Mouse (Mus musculus) heart, embryonic 14.5 days (tissue): ENCODE data around the gene Grk6. TPM values are rescaled to one million over a fixed set of nuclear protein-coding genes. Genes with fewer than 3 reads are reported as not detected.

ENCODE experiments used
- ATAC-seq: fragments of 200-750 bp; cut with Nextera tagmentation; 2 replicates; pipeline ENCODE4 v1.8.0; 2017; ENCODE audit warnings: low read depth, moderate TSS enrichment; ENCODE audit not compliant: insufficient number of reproducible peaks, insufficient read depth, low FRiP score
- H3K27ac ChIP-seq, 2 experiments: fragments of 200-500 bp in 1 of 2; fragments of 300-500 bp in 1 of 2; sonication (generic) in 1 of 2; replicated peaks in 1 of 2; 2 replicates each; pipeline ENCODE4 v1.5.1; 2012 to 2014; ENCODE audit warnings: low read depth in 2 of 2, low read length in 2 of 2, control low read depth in 1 of 2, mild to moderate bottlenecking in 1 of 2, mixed read lengths in 1 of 2; ENCODE audit not compliant: control insufficient read depth in 1 of 2, insufficient read depth in 1 of 2
- H3K27me3 ChIP-seq: fragments of 300-500 bp; sonication (generic); 2 replicates; pipeline ENCODE4 v1.6.1; 2014; ENCODE audit warnings: mild to moderate bottlenecking, low read length, control low read depth; ENCODE audit not compliant: control insufficient read depth, insufficient read depth
- H3K36me3 ChIP-seq: fragments of 300-500 bp; sonication (generic); 2 replicates; pipeline ENCODE4 v1.6.1; 2014; ENCODE audit warnings: mild to moderate bottlenecking, control low read depth, low read length, mixed read lengths; ENCODE audit not compliant: control insufficient read depth, insufficient read depth
- H3K4me1 ChIP-seq, 2 experiments: fragments of 200-500 bp in 1 of 2; fragments of 300-500 bp in 1 of 2; sonication (generic) in 1 of 2; 2 replicates each; pipeline ENCODE4 v1.6.1; 2012 to 2014; ENCODE audit warnings: low read length in 2 of 2, control low read depth in 1 of 2, mixed read lengths in 1 of 2; ENCODE audit not compliant: control insufficient read depth in 2 of 2, insufficient read depth in 2 of 2
- H3K4me2 ChIP-seq: fragments of 300-500 bp; sonication (generic); 2 replicates; pipeline ENCODE4 v1.6.1; 2014; ENCODE audit warnings: mild to moderate bottlenecking, low read length
- H3K4me3 ChIP-seq, 2 experiments: fragments of 200-500 bp in 1 of 2; fragments of 300-500 bp in 1 of 2; sonication (generic) in 1 of 2; 2 replicates each; pipeline ENCODE4 v1.5.1; 2012 to 2014; ENCODE audit warnings: low read length in 2 of 2, mild to moderate bottlenecking in 2 of 2, control low read depth in 1 of 2, low read depth in 1 of 2, moderate library complexity in 1 of 2; ENCODE audit not compliant: control insufficient read depth in 1 of 2, insufficient read depth in 1 of 2
- H3K9ac ChIP-seq: fragments of 300-500 bp; sonication (generic); 2 replicates; pipeline ENCODE4 v1.6.1; 2014; ENCODE audit warnings: mild to moderate bottlenecking, low read length
- H3K9me3 ChIP-seq: fragments of 300-500 bp; sonication (generic); 2 replicates; pipeline ENCODE4 v1.6.1; 2016; ENCODE audit warnings: low read length, control low read depth; ENCODE audit not compliant: control insufficient read depth
- WGBS: fragments of 180-500 bp; shearing (Covaris S2); extraction: QIAGEN DNeasy Blood & Tissue Kit; methylation state at CpG from one replicate; pipeline ENCODE4 v1.1.7; 2014; 5-methylcytosine and 5-hydroxymethylcytosine counted together
- polyA plus RNA-seq: library from polyadenylated mRNA; unstranded; fragments of >200 nt; fragmentation: Nextera tagmentation; extraction: Ambion mirVana; gene quantifications from 2 replicates; pipeline ENCODE4 v1.2.1, GENCODE M21; 2014

Gene Grk6
- 20.6 and 23.6 TPM in 2 replicates for polyA plus RNA-seq

DNA sequence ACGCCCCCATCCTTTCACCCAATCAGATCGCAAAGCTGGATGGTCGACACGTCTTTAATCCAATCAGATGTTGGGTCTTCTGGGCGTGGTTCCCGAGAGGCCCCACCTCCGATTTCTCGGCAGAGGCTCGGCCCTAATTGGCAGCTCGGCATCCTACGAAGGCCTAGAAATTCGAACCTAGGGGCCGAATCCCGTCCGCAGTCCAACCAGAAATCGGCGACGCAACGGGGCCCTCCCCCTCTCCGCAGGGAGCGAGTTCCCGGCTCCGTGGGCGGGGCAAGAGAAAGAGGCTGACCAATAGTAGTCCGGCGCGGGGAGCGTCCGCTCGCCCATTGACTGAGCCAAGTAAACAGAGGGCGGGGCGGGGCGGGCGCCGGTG, at the start of gene Grk6:
TSS of gene Grk6 (plus strand) at position 136 of the 379 bp plus-strand sequence.
- H3K9me3 ChIP-seq: no peaks in the 10 kb centered on the region
- H3K9ac ChIP-seq: peak within 1 kb of the TSS; percentile 94
- H3K27me3 ChIP-seq: no peaks in the 10 kb centered on the region
- peak within 1 kb of the TSS; percentile 93 to 99 for H3K27ac ChIP-seq
- H3K36me3 ChIP-seq: peaks cover 4% of the 10 kb centered on the region; the same call in 1 of the 2 replicates
- H3K4me2 ChIP-seq: peak within 1 kb of the TSS; percentile 89
- peak; percentile 97 for ATAC-seq
- peaks cover 4 to 26% of the 10 kb centered on the region in 2 experiments for H3K4me1 ChIP-seq
- WGBS: under 1% methylated on average over 34 of the region's 35 CpGs
- peak within 1 kb of the TSS; percentile 78 to 95 for H3K4me3 ChIP-seq

DNA sequence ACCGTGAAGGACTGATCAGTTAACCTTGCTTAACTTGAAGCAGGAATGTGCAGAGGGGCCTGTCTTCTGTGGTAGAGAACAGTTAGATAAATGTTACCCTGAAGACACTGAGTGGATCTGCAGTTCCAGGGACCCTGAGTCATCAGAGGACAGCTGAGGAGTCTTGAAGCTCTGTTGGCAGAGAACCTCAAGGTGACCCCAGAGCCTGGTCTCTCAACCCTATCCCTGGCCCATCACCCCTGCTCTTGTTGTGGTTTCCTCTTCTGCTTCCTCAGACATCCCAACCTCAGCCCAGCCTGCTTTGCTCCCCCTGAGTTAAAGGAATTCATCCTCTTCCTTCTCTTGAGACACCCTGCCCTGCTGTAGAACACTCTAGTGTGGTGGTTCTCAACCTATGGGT, 46.8 kb upstream of the Grk6 start, which contains the start of gene Slc34a1:
TSS of gene Slc34a1 (plus strand) at position 100 of the 400 bp plus-strand sequence.
- H3K36me3 ChIP-seq: no peaks in the 10 kb centered on the region
- no peak within 1 kb of the TSS for H3K4me2 ChIP-seq
- H3K9me3 ChIP-seq: no peaks in the 10 kb centered on the region
- no peak within 1 kb of the TSS for H3K27ac ChIP-seq
- no peak for ATAC-seq
- H3K9ac ChIP-seq: no peak within 1 kb of the TSS
- H3K4me3 ChIP-seq: no peak within 1 kb of the TSS
- no peaks in the 10 kb centered on the region for H3K4me1 ChIP-seq
- WGBS: 62% methylated on average over 1 of the region's 1 CpGs
- peaks cover 34% of the 10 kb centered on the region for H3K27me3 ChIP-seq

DNA sequence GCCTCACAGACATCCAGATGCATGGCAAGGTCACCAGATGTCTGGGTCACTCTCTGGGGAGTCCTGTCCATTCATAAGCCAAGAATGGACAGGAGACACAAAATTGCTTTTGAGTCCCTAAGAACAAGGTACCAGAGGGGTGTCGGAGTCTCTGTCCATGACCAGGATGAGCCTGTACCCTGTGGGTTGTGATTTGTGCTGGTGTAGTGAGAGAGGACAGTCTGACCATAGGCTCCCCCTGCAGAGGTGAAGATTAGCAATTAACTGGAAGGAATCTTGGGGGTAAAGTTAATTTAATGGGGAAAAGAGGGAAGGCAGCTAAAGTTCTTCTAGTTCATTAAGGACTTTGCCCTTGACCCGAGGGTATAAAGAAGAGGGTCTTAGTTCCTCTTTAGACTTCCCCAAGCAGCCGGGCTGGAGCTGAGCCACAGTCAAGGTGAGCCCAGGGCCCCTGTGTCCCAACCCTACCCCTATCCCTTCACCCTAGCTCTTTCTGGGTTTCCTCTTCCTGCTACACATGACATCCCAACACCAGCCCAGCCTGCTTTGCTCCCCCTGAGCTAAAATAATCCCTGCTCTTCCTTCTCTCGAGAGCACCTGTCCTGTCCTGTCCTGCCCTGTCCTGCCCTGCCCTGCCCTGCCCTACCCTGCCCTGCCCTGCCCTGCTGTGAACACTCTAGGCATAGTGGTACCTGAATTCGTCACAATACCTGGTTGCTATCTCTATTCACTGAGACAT, 45.4 kb upstream of the Grk6 start:
- no peak overlapping the region for H3K4me2 ChIP-seq
- peaks cover 45% of the 10 kb centered on the region for H3K27me3 ChIP-seq
- H3K4me3 ChIP-seq: no peak overlapping the region
- no peak for ATAC-seq
- no peak overlapping the region for H3K9ac ChIP-seq
- H3K4me1 ChIP-seq: no peaks in the 10 kb centered on the region
- H3K9me3 ChIP-seq: no peaks in the 10 kb centered on the region
- H3K27ac ChIP-seq: no peak overlapping the region
- H3K36me3 ChIP-seq: no peaks in the 10 kb centered on the region
- 47% methylated on average over 5 of the region's 5 CpGs for WGBS

DNA sequence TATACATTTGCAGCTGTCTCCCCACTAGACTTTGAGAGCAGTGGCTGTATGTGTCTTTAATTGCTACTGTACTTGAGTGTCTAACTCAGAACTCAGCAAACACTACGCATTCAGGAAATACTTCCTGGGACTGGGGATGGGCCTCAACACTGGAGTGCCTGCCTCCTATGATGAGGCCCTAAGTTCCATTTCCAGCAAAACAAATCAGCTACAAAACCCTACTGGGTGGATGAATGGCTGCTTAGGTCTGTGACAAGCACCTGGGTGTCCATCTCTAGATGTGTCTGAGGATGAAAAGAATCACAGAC, 44.9 kb upstream of the Grk6 start:
- Histone ChIP-seq H3K4me3 (no peak overlapping the region), H3K4me2 (no peak overlapping the region), H3K27ac (no peak overlapping the region), H3K4me1 (no peaks in the 10 kb centered on the region), H3K27me3 (peaks cover 43% of the 10 kb centered on the region), H3K9me3 (no peaks in the 10 kb centered on the region), H3K36me3 (no peaks in the 10 kb centered on the region), H3K9ac (no peak overlapping the region)
- no peak for ATAC-seq
- 73% methylated on average over 1 of the region's 1 CpGs for WGBS

DNA sequence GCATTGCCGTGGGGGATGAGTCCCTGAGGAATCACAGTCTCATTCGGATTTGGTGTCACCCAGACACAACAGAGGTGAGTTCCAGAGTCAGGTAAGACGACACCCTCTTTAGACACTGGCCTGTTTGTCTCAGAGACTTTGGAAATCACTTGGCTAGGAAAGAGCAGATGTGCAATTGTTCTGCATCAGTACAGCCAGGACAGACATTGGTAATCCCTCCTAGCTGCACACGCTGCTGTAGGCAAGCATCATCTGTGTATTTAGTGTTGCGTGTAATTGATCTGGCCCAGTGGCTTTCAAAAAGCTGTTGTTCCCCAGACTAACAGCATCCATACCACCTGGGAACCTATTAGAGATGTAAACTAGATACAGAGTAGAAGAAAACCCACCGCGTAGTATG, 41.6 kb upstream of the Grk6 start:
- H3K4me1 ChIP-seq: no peaks in the 10 kb centered on the region
- 75% methylated on average over 7 of the region's 7 CpGs for WGBS
- no peaks in the 10 kb centered on the region for H3K36me3 ChIP-seq
- no peak overlapping the region for H3K4me2 ChIP-seq
- H3K9ac ChIP-seq: no peak overlapping the region
- no peaks in the 10 kb centered on the region for H3K9me3 ChIP-seq
- H3K4me3 ChIP-seq: no peak overlapping the region
- H3K27ac ChIP-seq: no peak overlapping the region
- H3K27me3 ChIP-seq: peaks cover 47% of the 10 kb centered on the region
- ATAC-seq: no peak

DNA sequence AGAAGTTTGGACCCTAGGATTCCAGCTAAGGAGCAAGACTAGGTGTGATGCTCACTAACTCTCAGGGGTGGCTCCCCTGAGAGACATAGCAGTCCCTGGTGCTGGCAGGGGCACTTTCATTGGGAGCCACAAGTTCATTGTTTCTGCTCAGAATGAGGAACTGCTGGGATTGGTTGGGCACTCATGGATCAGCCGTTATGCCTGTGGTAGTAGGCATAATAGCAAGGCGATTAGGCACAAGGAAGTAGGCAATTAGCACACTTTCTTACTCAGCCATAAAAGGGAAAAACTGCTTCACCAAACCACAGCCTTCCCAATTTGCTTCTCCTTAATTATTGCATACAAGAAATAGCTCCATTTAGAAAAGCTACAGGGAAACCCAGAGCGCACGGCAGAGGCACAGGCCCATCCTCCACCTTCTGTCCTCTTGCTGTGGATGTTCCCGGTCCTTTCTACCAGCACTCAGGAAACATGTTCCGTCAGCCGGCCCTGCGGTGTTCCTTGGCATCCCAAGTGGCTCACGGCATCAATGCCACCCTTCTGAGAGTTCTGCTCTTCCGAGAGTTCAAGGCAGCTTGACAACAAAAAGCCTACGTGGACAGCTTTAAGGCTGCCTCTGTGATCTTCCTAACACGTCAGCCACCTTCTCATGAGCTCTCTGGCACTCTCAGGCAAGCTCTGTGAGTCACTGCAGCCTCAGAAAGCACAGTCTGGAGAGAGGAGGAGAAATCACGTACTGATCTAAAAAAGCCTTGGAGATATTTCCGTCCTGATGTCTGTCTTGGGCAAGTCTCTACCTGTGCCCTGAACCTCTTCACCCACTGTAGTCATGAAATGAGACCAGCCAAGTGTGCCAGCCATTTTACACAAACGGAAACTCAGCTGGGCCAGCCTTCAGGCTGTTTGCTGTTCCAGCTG, 40.7 kb upstream of the Grk6 start:
- Histone ChIP-seq H3K9ac (no peak overlapping the region), H3K9me3 (no peaks in the 10 kb centered on the region), H3K27me3 (peaks cover 43% of the 10 kb centered on the region)

DNA sequence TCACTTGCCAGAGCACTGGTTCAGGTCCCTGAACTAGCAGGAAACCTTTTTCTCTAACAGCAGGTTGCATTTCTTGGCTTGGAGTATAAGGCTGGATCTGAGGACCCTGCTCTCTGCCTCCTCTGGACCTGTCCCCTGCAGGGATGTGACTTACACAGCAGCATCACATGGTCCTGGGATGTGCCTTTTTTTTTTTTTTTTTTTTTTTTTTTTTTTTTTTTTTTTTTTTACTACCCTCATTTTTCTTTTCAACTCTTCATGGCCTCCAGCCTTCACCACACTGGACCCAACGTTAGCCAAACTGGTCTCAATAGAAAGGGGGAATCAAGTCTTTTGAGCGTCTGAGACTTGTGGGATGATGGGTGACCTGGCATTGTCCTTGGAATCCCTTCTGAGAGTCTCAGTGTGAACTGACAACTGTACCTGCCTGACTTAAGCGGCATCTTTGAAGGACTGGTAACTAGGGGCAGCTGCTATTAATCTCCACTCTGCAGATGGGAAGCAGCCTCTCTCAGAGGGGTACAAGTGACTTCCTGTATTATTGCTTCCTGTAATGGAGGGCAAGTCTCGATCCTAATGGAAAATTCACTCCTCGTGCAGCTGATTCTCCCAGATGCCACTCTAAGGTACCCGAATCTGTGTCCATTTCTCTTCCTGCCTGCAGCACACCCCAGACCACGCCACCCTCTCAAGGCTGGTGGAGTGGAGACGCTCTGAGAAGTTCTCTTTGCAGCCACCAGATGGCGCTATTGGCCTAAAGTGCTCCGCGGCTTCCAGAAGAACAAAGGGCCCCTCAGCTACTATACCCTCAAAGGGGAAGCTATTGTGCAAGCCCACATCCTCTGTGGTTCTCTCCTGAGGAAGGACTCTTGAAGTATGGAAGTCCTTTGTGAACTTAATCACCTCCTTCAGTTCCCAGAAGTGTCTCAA, 39.8 kb upstream of the Grk6 start:
- H3K4me2 ChIP-seq: no peak overlapping the region
- H3K4me1 ChIP-seq: no peaks in the 10 kb centered on the region
- no peaks in the 10 kb centered on the region for H3K9me3 ChIP-seq
- no peaks in the 10 kb centered on the region for H3K36me3 ChIP-seq
- no peak overlapping the region for H3K27ac ChIP-seq
- whole genome bisulfite sequencing: 13% methylated on average over 11 of the region's 11 CpGs
- H3K27me3 ChIP-seq: peaks cover 50% of the 10 kb centered on the region
- no peak; the same call in 1 of the 2 replicates for ATAC-seq
- H3K9ac ChIP-seq: no peak overlapping the region
- H3K4me3 ChIP-seq: no peak overlapping the region

More for the DNA sequence above, 40.7 kb upstream of the Grk6 start:
- H3K36me3 ChIP-seq: no peaks in the 10 kb centered on the region
- H3K27ac ChIP-seq: no peak overlapping the region
- WGBS: 64% methylated on average over 15 of the region's 15 CpGs
- no peaks in the 10 kb centered on the region for H3K4me1 ChIP-seq
- H3K4me2 ChIP-seq: no peak overlapping the region
- H3K4me3 ChIP-seq: no peak overlapping the region
- no peak for ATAC-seq
